Mouse (Mus musculus): ENCODE data around the gene Gm13757.

DNA sequence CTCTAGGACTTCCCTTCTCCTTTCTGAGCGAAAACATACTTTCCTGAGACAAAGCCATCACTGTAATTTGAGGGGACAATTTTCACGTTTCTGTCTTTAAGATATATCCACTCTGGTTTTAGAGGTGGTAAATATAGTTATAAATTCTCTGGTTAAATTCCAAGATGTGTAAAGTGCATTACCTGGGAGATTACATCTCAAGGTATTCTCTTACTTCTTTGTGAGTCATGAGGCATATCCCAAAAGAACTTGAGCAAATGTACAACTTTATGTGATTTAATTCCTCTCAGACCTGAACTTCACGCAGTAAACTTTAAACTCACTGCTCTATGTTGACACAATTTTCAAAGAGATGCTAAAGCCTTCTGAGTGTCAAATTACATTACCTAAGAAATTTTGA lies 42.6 kb downstream of the Gm13757 start, which contains the start of gene Olfr1179:
- TF ChIP-seq POLR2A (IDR thresholded peaks at IDR 0.05; ENCODE audit: low read depth, low read length) (no peak), CTCF (conservative IDR thresholded peaks at IDR 0.05 in 1 of 2, IDR thresholded peaks at IDR 0.05 in 1 of 2; ENCODE audit: low read depth in 2 of 2, low read length in 2 of 2) (no peak), TBP (conservative IDR thresholded peaks at IDR 0.05; ENCODE audit: low read depth, low read length) (no peak), CHD2 (IDR thresholded peaks at IDR 0.05; ENCODE audit: low read length) (no peak), EP300 (IDR thresholded peaks at IDR 0.05; ENCODE audit: low read length) (no peak), MAFK (IDR thresholded peaks at IDR 0.05; ENCODE audit: insufficient replicate concordance, low read length) (no peak), RAD21 (IDR thresholded peaks at IDR 0.05; ENCODE audit: low read depth, low read length) (no peak), POLR2AphosphoS2 (IDR thresholded peaks at IDR 0.05; ENCODE audit: low read depth, low read length) (no peak), UBTF (IDR thresholded peaks at IDR 0.05; ENCODE audit: low read depth, low read length) (no peak), KAT2A (IDR thresholded peaks at IDR 0.05; ENCODE audit: insufficient replicate concordance, low read length) (no peak), USF1 (IDR thresholded peaks at IDR 0.05; ENCODE audit: low read depth, low read length) (no peak), SIN3A (IDR thresholded peaks at IDR 0.05; ENCODE audit: low read length) (no peak), MAX (IDR thresholded peaks at IDR 0.05; ENCODE audit: low read length) (no peak), MEF2A (IDR thresholded peaks at IDR 0.05; ENCODE audit: borderline replicate concordance, low read depth, low read length) (no peak)
